Mouse (Mus musculus) limb, embryonic 11.5 days (tissue): ENCODE results near the gene Ifitm10. TPM values are rescaled to one million over a fixed set of nuclear protein-coding genes. Genes with fewer than 3 reads are reported as not detected.
A peak's percentile ranks its signal among the peaks of the same experiment; 100 is the strongest.
"Not testable (repeated sequence)": the region's sequence is repeated elsewhere in the genome, so short reads cannot be mapped to it uniquely, and the experiment has no call there.

Experiments used
- ATAC-seq: fragments of 200-750 bp; cut with Nextera tagmentation; 2 replicates; pipeline ENCODE4 v1.8.0; 2017; ENCODE audit warnings: low read depth; ENCODE audit not compliant: insufficient number of reproducible peaks, low FRiP score, low TSS enrichment
- DNase-seq: peaks from one replicate; pipeline ENCODE4 v3.0.0-alpha.2; 2015; ENCODE audit warnings: low spot score
- H3K27ac ChIP-seq: fragments of 300-500 bp; sonication (generic); replicated peaks from 2 replicates; pipeline ENCODE4 v1.5.1; 2014; ENCODE audit warnings: low read depth, mild to moderate bottlenecking, low read length
- H3K27me3 ChIP-seq: fragments of 300-500 bp; sonication (generic); 2 replicates; pipeline ENCODE4 v1.6.1; 2014; ENCODE audit warnings: mild to moderate bottlenecking, low read length, mixed read lengths; ENCODE audit not compliant: control insufficient read depth, insufficient read depth
- H3K36me3 ChIP-seq: fragments of 300-500 bp; sonication (generic); 2 replicates; pipeline ENCODE4 v1.6.1; 2014; ENCODE audit warnings: mild to moderate bottlenecking, low read length, moderate library complexity, mixed read lengths; ENCODE audit not compliant: control insufficient read depth, insufficient read depth
- H3K4me1 ChIP-seq: fragments of 300-500 bp; sonication (generic); 2 replicates; pipeline ENCODE4 v1.6.1; 2014; ENCODE audit warnings: low read length, mixed read lengths; ENCODE audit not compliant: control insufficient read depth, insufficient read depth
- H3K4me2 ChIP-seq: fragments of 300-500 bp; sonication (generic); 2 replicates; pipeline ENCODE4 v1.6.1; 2014; ENCODE audit warnings: low read depth, mild to moderate bottlenecking, moderate library complexity; ENCODE audit not compliant: severe bottlenecking
- H3K4me3 ChIP-seq: fragments of 300-500 bp; sonication (generic); 2 replicates; pipeline ENCODE4 v1.5.1; 2014; ENCODE audit warnings: low read depth, low read length
- H3K9ac ChIP-seq: fragments of 300-500 bp; sonication (generic); 2 replicates; pipeline ENCODE4 v1.6.1; 2014; ENCODE audit warnings: mild to moderate bottlenecking, low read length
- H3K9me3 ChIP-seq: fragments of 300-500 bp; sonication (generic); 2 replicates; pipeline ENCODE4 v1.6.1; 2016; ENCODE audit warnings: low read length; ENCODE audit not compliant: control insufficient read depth
- WGBS: fragments of 180-500 bp; shearing (Covaris S2); extraction: QIAGEN DNeasy Blood & Tissue Kit; methylation state at CpG from one replicate; pipeline ENCODE4 v1.1.7; 2014; 5-methylcytosine and 5-hydroxymethylcytosine counted together
- polyA plus RNA-seq: library from polyadenylated mRNA; unstranded; fragments of >200 nt; fragmentation: Nextera tagmentation; extraction: Ambion mirVana; gene quantifications from 2 replicates; pipeline ENCODE4 v1.2.1, GENCODE M21; 2014

The Ifitm10 gene
- polyA plus RNA-seq, 1 experiment from 2014 or later = 0.72 TPM

GRCm38 (mm10) chr7:142317216-142317615 is 56.3 kb downstream of the Ifitm10 start:
- no peaks in the 10 kb centered on the region for H3K36me3 ChIP-seq
- H3K27ac ChIP-seq = no peak overlapping the region
- WGBS = 42% methylated on average over 5 of the region's 5 CpGs
- no peaks in the 10 kb centered on the region for H3K9me3 ChIP-seq
- no peak for ATAC-seq
- H3K27me3 ChIP-seq = no peaks in the 10 kb centered on the region
- H3K4me3 ChIP-seq = no peak overlapping the region
- DNase-seq = no peak
- H3K4me2 ChIP-seq = no peak overlapping the region
- H3K9ac ChIP-seq = 0 out of 2 replicates have a peak overlapping the region, but pooled peaks have one; percentile 4
- H3K4me1 ChIP-seq = peaks cover 8% of the 10 kb centered on the region; the same call in 1 of the 2 replicates

GRCm38 (mm10) chr7:142316558-142316957 is 57.0 kb downstream of the Ifitm10 start:
- Histone ChIP-seq H3K27ac (no peak overlapping the region), H3K27me3 (no peaks in the 10 kb centered on the region), H3K4me1 (peaks cover 8% of the 10 kb centered on the region; the same call in 1 of the 2 replicates), H3K36me3 (no peaks in the 10 kb centered on the region), H3K4me2 (no peak overlapping the region), H3K9me3 (no peaks in the 10 kb centered on the region), H3K9ac (no peak overlapping the region), H3K4me3 (no peak overlapping the region)
- peak; percentile 72 for DNase-seq
- 0 out of 2 replicates have a peak, but pooled peaks have one; percentile 70 for ATAC-seq
- 31% methylated on average over 6 of the region's 6 CpGs for WGBS

GRCm38 (mm10) chr7:142314600-142315285 is 58.8 kb downstream of the Ifitm10 start:
- DNase-seq = no peak
- H3K9me3 ChIP-seq = no peaks in the 10 kb centered on the region
- H3K9ac ChIP-seq = no peak overlapping the region
- no peak for ATAC-seq
- no peak overlapping the region for H3K4me3 ChIP-seq
- peaks cover 2% of the 10 kb centered on the region; the same call in 1 of the 2 replicates for H3K4me1 ChIP-seq
- H3K4me2 ChIP-seq = no peak overlapping the region
- H3K27me3 ChIP-seq = no peaks in the 10 kb centered on the region
- H3K36me3 ChIP-seq = no peaks in the 10 kb centered on the region
- WGBS = 59% methylated on average over 5 of the region's 5 CpGs
- no peak overlapping the region for H3K27ac ChIP-seq

GRCm38 (mm10) chr7:142303929-142304328 is 69.6 kb downstream of the Ifitm10 start:
- not testable (repeated sequence) for H3K4me3 ChIP-seq, H3K4me1 ChIP-seq, DNase-seq, H3K4me2 ChIP-seq, H3K27ac ChIP-seq, H3K27me3 ChIP-seq, ATAC-seq, H3K36me3 ChIP-seq, H3K9ac ChIP-seq, H3K9me3 ChIP-seq
- 93% methylated on average over 1 of the region's 1 CpGs for WGBS

- no peak within 1 kb of the TSS for H3K9ac ChIP-seq
- H3K4me3 ChIP-seq = no peak within 1 kb of the TSS
- H3K9me3 ChIP-seq = no peaks in the 10 kb centered on the region
- 56% methylated on average over 3 of the region's 3 CpGs for WGBS
- H3K27me3 ChIP-seq = no peaks in the 10 kb centered on the region
- H3K4me1 ChIP-seq = no peaks in the 10 kb centered on the region
- H3K36me3 ChIP-seq = no peaks in the 10 kb centered on the region
- ATAC-seq = no peak
- no peak within 1 kb of the TSS for H3K27ac ChIP-seq
- DNase-seq = no peak
- H3K4me2 ChIP-seq = no peak within 1 kb of the TSS
Observed at GRCm38 (mm10) chr7:142303249-142303648, 70.3 kb downstream of the Ifitm10 start, which contains the start of gene Krtap5-4. Krtap5-4 (plus strand) TSS chr7:142303549.

GRCm38 (mm10) chr7:142297018-142297417 is 76.5 kb downstream of the Ifitm10 start, which contains the start of gene Krtap5-1:
Krtap5-1 (minus strand) TSS chr7:142297118.
- not testable (repeated sequence) for H3K4me1 ChIP-seq, H3K27ac ChIP-seq

GRCm38 (mm10) chr7:142296108-142296507 is 77.4 kb downstream of the Ifitm10 start:
- H3K4me1 ChIP-seq, H3K27ac ChIP-seq, H3K36me3 ChIP-seq, DNase-seq, H3K9ac ChIP-seq, H3K4me3 ChIP-seq, H3K27me3 ChIP-seq, H3K9me3 ChIP-seq, ATAC-seq, H3K4me2 ChIP-seq: not testable (repeated sequence)
- 15% methylated on average over 4 of the region's 4 CpGs for WGBS

More at GRCm38 (mm10) chr7:142297018-142297417, 76.5 kb downstream of the Ifitm10 start, which contains the start of gene Krtap5-1:
- H3K36me3 ChIP-seq, ATAC-seq, H3K4me3 ChIP-seq, H3K9ac ChIP-seq, H3K4me2 ChIP-seq, DNase-seq, H3K27me3 ChIP-seq, H3K9me3 ChIP-seq: not testable (repeated sequence)

- no peaks in the 10 kb centered on the region for H3K36me3 ChIP-seq
- no peak overlapping the region for H3K4me3 ChIP-seq
- no peaks in the 10 kb centered on the region for H3K4me1 ChIP-seq
- H3K9ac ChIP-seq = no peak overlapping the region
- no peak overlapping the region for H3K27ac ChIP-seq
- ATAC-seq (no peak), DNase-seq (no peak)
- H3K4me2 ChIP-seq = no peak overlapping the region
- no peaks in the 10 kb centered on the region for H3K27me3 ChIP-seq
- H3K9me3 ChIP-seq = no peaks in the 10 kb centered on the region
Observed at GRCm38 (mm10) chr7:142295418-142295817, 78.1 kb downstream of the Ifitm10 start.
